Mouse (Mus musculus) spleen, adult 2 months (tissue): Measurements from ENCODE around the gene Zbtb7b. TPM values are rescaled to one million over a fixed set of nuclear protein-coding genes. Genes with fewer than 3 reads are reported as not detected.
A peak's percentile ranks its signal among the peaks of the same experiment; 100 is the strongest.

Experiments
- DNase-seq, 2 experiments: peaks; one replicate each; pipeline versions ENCODE4 v3.0.0 to v3.0.0-alpha.2; 2012 to 2021; ENCODE audit warnings: low spot score in 2 of 2, low read depth in 1 of 2
- H3K27ac ChIP-seq: fragments of 200-500 bp; 2 replicates; pipeline ENCODE4 v1.5.1; 2012; ENCODE audit warnings: low read length, inconsistent platforms; ENCODE audit not compliant: insufficient read depth
- H3K27me3 ChIP-seq: fragments of 200-500 bp; 2 replicates; pipeline ENCODE4 v1.6.1; 2012; ENCODE audit warnings: mild to moderate bottlenecking, moderate library complexity, low read length, inconsistent platforms; ENCODE audit not compliant: control insufficient read depth, insufficient read depth
- H3K36me3 ChIP-seq: fragments of 200-500 bp; 2 replicates; pipeline ENCODE4 v1.6.1; 2012; ENCODE audit warnings: mild to moderate bottlenecking, low read length, inconsistent platforms; ENCODE audit not compliant: control insufficient read depth, insufficient read depth
- H3K4me1 ChIP-seq: fragments of 200-500 bp; 2 replicates; pipeline ENCODE4 v1.6.1; 2011; ENCODE audit warnings: inconsistent platforms; ENCODE audit not compliant: control insufficient read depth, insufficient read depth, insufficient read length
- H3K4me3 ChIP-seq: fragments of 200-500 bp; 2 replicates; pipeline ENCODE4 v1.5.1; 2011; ENCODE audit warnings: mild to moderate bottlenecking, inconsistent platforms; ENCODE audit not compliant: insufficient read depth, insufficient read length; ENCODE audit errors: extremely low read depth
- CTCF ChIP-seq: fragments of 200-500 bp; IDR thresholded peaks from 2 replicates; pipeline ENCODE4 v1.5.1; 2011; ENCODE audit warnings: mild to moderate bottlenecking, inconsistent platforms; ENCODE audit not compliant: insufficient read depth, insufficient read length, insufficient replicate concordance; ENCODE audit errors: extremely low read depth
- POLR2A ChIP-seq: fragments of 200-500 bp; IDR thresholded peaks from 2 replicates; pipeline ENCODE4 v1.6.1; 2011; ENCODE audit warnings: low read depth, low read length, inconsistent platforms
- WGBS: fragments of 180-500 bp; shearing (Covaris S2); methylation state at CpG from one replicate; pipeline ENCODE4 v1.1.7; 2018; 5-methylcytosine and 5-hydroxymethylcytosine counted together
- polyA plus RNA-seq: library from polyadenylated mRNA; depleted of rRNA; stranded (reverse); fragments of >200 nt; gene quantifications from 2 replicates; pipeline ENCODE4 v1.2.3, GENCODE M21; 2012

The Zbtb7b gene
- polyA plus RNA-seq, 1 experiment: 54.5 TPM

- 77% methylated on average over 16 of the region's 17 CpGs for WGBS
- H3K36me3 ChIP-seq: no peaks in the 10 kb centered on the region; the same call in 1 of the 2 replicates
- peak overlapping the region; percentile 49 for H3K4me3 ChIP-seq
- DNase-seq: peak in 1 of 2 experiments; percentile 35
- H3K27me3 ChIP-seq: no peaks in the 10 kb centered on the region
- TF ChIP-seq CTCF: no peak
- TF ChIP-seq POLR2A: no peak
- H3K27ac ChIP-seq: peak overlapping the region; percentile 84
- H3K4me1 ChIP-seq: peaks cover 50% of the 10 kb centered on the region
Measured at GRCm38 (mm10) chr3:89386438-89387420, 7.8 kb downstream of the Zbtb7b start.

- Histone ChIP-seq H3K27me3 (no peaks in the 10 kb centered on the region), H3K4me3 (peak overlapping the region; percentile 49; the same call in 1 of the 2 replicates), H3K36me3 (peaks cover 10% of the 10 kb centered on the region), H3K27ac (peak overlapping the region; percentile 69), H3K4me1 (peaks cover 42% of the 10 kb centered on the region)
- DNase-seq: peak in 1 of 2 experiments; percentile 48
- TF ChIP-seq POLR2A (no peak), CTCF (no peak)
- 11% methylated on average over 11 of the region's 11 CpGs for WGBS
Measured at GRCm38 (mm10) chr3:89385451-89385850, 9.1 kb downstream of the Zbtb7b start.

DNA sequence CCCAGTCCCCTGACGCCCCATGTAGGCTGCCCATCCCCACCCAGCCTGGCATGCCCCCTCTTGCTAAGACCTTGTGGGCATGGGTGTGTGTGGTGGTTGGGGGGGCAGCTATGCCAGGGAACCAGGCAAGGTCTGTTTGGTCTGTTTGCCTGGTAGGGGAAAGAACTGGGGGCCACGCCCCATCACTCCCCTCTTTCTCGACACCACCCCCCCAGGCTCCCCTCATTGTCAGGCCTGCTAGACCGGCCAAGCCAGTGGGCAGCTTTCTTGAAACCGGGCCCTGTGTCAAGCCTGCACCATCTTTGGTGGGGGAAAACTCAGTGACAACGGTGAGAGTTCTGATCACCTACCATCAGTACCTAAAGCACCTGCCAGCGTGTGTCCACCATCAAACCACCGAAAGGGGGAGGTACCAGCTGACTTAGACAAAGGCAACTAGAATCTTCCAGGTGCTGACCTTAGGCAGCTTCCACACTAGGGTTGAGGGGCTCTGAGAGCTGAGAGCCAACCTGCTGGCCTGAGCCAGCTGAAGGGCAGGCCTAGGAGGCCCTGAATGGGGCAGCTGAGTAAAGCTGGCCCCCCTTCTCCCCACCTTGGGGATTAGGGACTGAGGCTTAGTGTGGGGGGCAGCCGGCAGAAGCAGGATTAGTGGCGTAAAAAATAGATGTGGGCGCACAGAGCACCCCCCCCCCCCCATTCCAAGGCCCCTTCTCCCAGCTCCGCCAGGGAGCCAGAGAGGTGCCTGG lies 10.1 kb downstream of the Zbtb7b start:
- TF ChIP-seq POLR2A: no peak
- TF ChIP-seq CTCF: no peak
- no peak for DNase-seq
- H3K4me1 ChIP-seq: peaks cover 40% of the 10 kb centered on the region
- 69% methylated on average over 12 of the region's 12 CpGs for WGBS
- H3K27ac ChIP-seq: peak overlapping the region; percentile 69; the same call in 1 of the 2 replicates
- H3K36me3 ChIP-seq: peaks cover 15% of the 10 kb centered on the region
- H3K4me3 ChIP-seq: peak overlapping the region; percentile 49; the same call in 1 of the 2 replicates
- H3K27me3 ChIP-seq: no peaks in the 10 kb centered on the region

DNA sequence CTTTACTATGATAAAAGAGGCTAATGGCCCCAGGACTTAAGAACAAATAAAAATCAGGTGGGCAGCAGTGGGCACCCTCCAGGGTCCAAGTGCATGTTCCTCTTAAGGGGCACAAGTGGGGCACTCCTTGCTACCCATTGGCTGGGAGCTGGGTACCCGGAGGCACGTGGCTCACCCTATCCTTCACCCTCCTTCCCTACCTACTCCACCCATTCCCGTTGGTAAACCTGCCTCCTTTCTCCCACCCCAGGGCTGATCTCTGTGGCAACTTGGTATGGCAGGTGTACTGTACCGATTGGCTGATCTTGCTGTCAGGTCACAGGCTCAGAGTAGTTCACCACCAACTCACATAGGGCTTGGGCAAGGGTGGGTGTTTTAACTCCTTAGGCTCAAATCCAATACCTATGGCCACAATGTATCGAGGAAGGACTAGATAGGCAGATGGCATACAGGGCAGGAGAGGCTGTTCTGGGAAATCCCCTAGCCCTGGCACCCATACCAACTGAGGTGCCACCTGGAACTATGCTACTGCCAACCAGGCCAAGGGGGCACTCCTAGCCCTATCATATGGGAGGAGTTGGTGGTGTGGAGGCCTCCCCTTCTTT lies 10.8 kb downstream of the Zbtb7b start:
- WGBS: 78% methylated on average over 5 of the region's 5 CpGs
- H3K4me1 ChIP-seq: peaks cover 42% of the 10 kb centered on the region
- DNase-seq: no peak

GRCm38 (mm10) chr3:89382950-89383349 lies 11.6 kb downstream of the Zbtb7b start:
- Histone ChIP-seq H3K4me1 (peaks cover 39% of the 10 kb centered on the region), H3K27me3 (no peaks in the 10 kb centered on the region), H3K36me3 (peaks cover 17% of the 10 kb centered on the region), H3K4me3 (no peak overlapping the region), H3K27ac (peak overlapping the region; percentile 40)
- TF ChIP-seq POLR2A: no peak
- TF ChIP-seq CTCF: no peak
- WGBS: 85% methylated on average over 5 of the region's 5 CpGs
- DNase-seq: no peak

More for the DNA sequence above, 10.8 kb downstream of the Zbtb7b start:
- Histone ChIP-seq H3K4me3 (no peak overlapping the region), H3K36me3 (peaks cover 17% of the 10 kb centered on the region), H3K27ac (no peak overlapping the region), H3K27me3 (no peaks in the 10 kb centered on the region)
- TF ChIP-seq CTCF (no peak), POLR2A (no peak)
